Mouse (Mus musculus) urinary bladder, postnatal 4 days (tissue): ENCODE results near the gene Uhrf1bp1l.
"Not testable (repeated sequence)": the region's sequence is repeated elsewhere in the genome, so short reads cannot be mapped to it uniquely, and the experiment has no call there.

Source experiments
- DNase-seq, 2 experiments: peaks; one replicate each; pipeline ENCODE4 v3.0.0; 2021 to 2022; ENCODE audit warnings: low spot score in 2 of 2

Uhrf1bp1l gene

DNA sequence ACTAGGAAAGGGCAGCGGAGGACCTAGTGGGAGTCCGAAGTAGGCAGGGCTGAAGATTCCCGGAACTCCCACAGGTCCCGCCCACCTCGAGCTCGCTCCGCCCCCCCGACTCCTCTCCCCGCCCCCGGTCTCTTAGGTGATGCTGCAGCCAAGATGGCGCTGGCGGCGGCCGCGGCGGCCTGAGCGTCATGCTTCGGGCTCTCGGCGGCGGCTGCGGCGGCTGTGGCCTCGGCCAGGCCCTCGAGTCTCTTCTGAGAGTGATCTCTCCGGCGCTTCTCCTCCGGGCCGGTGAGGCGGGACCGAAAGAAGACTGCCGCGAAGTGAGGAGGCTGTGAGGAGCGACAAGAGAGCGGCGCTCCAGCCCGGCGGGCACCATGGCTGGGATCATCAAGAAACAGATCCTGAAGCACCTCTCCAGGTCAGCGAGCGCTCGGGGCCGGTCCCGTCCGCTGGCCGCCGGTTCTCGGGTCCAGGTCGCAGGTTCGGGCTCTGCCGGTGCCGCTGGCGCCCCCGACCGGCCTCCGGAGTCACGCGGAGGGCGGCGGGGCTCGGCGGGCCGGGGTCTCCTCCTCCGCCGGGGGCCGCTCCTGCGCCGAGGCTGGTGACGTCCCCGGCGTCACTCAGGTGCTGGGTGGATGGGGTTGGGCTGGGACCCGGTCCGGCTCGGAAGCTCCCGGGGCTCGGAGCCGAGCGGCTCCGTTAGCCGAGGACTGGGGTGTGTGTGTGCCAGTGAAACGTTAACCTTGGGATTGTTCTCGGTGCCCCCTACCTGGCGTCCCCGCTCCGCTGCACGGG, at the start of gene Uhrf1bp1l:
Uhrf1bp1l (plus strand) TSS at position 121 of the 795 bp plus-strand sequence.
- peak; percentile 86 to 96 for DNase-seq

GRCm38 (mm10) chr10:89695194-89695911, 49.4 kb upstream of the Uhrf1bp1l start:
- no peak for DNase-seq

GRCm38 (mm10) chr10:89696270-89696669, 48.5 kb upstream of the Uhrf1bp1l start:
- DNase-seq, result not testable (repeated sequence)

GRCm38 (mm10) chr10:89697956-89698355, 46.8 kb upstream of the Uhrf1bp1l start:
- DNase-seq, result no peak

DNA sequence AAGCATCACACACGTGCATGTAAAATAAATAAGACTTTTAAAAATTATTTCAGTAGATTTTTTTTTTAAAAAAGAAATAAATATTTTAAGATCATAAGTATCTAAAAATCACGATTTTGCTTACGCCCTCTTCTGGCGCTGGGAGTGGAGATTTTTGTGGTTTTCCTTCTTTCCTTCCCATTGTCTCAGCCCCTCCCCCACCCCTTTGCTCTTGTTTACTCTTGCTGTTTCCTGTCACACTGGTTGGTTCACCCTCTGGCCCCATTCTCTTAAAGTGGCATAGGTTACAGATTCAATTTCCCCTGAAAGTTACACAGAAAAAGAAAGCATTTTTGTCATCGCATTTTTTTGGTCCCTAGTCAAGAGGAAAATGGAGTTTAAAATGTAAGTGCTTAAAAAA, 41.7 kb upstream of the Uhrf1bp1l start:
- DNase-seq, result no peak

DNA sequence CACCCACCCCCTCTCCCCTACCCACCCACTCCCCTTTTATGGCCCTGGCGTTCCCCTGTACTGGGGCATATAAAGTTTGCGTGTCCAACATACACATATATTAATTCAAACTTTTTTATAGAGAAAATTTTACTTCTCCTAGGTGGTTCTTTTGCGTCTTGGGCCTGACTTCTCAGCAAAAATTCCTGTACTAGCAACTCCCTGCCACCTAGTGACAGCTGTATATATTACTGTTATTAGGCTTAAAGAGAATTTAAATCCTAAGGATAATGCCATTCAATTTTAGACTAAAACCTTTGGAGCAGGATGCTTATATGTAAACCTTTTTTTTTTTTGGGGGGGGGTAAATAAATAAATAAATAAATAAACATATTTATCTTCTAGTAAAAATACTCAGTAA, 37.4 kb upstream of the Uhrf1bp1l start:
- DNase-seq, result no peak

- DNase-seq, result no peak
Measured at GRCm38 (mm10) chr10:89708720-89709119, 36.1 kb upstream of the Uhrf1bp1l start.

DNA sequence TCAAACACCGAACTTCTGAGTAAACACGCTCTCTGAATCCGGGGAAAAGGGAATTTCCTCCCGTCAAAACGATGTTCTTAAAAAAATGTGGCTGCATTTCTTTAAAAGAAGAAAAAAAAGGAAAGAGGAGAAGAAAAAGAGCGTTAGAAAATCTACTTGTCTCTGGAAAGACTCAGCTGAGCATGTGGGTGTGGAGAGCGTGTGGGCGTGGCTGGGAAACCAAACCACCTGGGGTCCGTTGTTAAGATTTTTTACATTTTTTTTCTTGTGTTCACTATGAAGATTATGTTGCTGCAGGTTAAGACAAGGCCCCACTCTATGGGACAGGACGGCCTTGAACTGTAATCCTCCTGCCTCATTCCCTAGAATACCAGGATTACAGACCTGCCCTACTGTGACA, 29.9 kb upstream of the Uhrf1bp1l start:
- no peak for DNase-seq

GRCm38 (mm10) chr10:89720252-89720651, 24.5 kb upstream of the Uhrf1bp1l start:
- no peak for DNase-seq

GRCm38 (mm10) chr10:89720796-89721195, 24.0 kb upstream of the Uhrf1bp1l start:
- DNase-seq, result no peak

DNA sequence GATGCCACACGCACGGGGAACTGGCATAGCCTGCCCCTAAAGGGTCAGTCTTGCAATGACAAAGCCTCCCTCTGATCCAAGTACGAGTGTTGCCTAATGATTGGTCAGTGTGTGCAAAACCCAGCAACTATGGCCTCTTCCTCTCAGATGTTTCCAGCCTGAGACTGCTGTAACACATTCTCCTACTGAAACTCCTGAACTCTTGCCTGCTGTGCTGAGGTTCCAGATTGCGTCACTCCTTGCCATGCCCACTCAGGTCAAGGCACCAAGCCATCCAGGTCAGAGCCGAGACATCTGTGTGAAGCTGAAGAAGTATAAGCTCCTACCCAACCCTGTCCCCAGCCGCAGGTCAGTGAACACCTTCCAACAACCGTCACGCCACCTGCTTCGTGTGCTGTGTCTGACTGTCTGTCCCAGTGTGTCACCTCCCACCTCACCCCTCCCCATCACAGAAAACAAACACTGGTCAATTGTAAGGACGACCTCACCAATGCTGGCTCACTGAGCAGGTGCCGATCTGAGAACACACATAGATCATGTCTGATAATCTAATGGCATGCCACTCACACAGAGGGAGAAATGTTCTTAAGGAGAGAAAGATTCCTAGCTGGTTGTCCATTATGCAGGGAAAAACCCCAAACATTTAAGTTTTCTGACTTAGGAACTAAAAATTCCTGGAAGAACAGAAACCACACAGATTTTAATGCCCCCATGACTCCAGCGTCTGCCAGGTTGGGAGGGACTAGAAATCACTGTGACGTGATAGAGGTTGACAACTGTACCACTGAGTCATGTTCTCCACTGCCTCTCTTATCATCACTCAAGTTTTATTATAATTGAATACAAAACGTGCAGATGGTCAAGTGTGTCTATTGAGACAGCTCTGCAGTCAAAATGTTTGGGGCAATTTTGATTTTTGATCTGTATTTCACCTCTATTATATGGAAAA, 22.3 kb upstream of the Uhrf1bp1l start:
- no peak for DNase-seq

- DNase-seq, result no peak
Measured at GRCm38 (mm10) chr10:89730386-89730785, 14.4 kb upstream of the Uhrf1bp1l start.

- DNase-seq, result no peak
Measured at GRCm38 (mm10) chr10:89731341-89731740, 13.4 kb upstream of the Uhrf1bp1l start.

- peak; percentile 84 to 92 for DNase-seq
Measured at GRCm38 (mm10) chr10:89732001-89732794, 12.6 kb upstream of the Uhrf1bp1l start, which contains the start of gene Actr6. Actr6 (minus strand) TSS chr10:89732295.

- no peak for DNase-seq
Measured at GRCm38 (mm10) chr10:89737092-89737491, 7.7 kb upstream of the Uhrf1bp1l start.

DNA sequence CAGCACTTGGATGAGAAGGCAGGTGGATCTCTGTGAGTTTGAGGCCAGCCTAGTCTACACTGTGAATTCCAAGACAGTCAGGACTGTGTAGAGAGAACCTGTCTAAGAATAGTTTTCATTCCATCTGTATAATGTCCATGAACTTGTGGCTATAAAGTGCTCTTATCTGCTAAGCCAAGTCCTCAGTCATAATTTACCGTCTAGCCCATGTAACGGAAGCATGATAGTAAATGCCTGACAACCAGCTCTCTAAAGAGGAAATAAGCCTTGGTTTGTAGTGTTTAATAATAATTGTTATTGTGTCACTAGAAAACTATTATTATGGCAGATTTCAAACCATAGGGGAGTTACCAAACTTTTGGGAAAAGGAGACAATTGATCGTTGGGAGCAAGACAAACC, 6.9 kb upstream of the Uhrf1bp1l start:
- no peak for DNase-seq

GRCm38 (mm10) chr10:89738395-89738794, 6.4 kb upstream of the Uhrf1bp1l start:
- DNase-seq, result no peak

DNA sequence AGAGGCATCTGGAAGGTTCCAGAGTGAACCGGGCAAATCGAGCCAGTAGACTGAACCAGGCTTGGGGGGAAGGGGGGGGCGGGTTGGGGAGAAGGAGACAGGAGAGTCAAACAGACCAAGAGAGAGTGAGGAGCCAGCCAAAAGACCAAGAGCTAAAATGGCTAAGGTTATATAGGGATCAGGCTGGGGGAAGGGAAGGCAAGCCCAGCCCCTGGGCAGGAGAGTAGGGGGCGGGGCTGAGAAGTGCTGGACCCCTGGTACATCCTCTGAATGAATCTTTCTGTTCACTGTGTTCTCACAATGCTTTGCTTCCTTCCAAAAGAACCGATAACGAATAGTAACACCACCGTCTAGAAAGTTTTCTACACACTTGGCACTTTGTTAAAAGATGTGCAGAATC, 5.1 kb upstream of the Uhrf1bp1l start:
- DNase-seq, result no peak

- no peak for DNase-seq
Measured at GRCm38 (mm10) chr10:89740995-89741394, 3.8 kb upstream of the Uhrf1bp1l start.

DNA sequence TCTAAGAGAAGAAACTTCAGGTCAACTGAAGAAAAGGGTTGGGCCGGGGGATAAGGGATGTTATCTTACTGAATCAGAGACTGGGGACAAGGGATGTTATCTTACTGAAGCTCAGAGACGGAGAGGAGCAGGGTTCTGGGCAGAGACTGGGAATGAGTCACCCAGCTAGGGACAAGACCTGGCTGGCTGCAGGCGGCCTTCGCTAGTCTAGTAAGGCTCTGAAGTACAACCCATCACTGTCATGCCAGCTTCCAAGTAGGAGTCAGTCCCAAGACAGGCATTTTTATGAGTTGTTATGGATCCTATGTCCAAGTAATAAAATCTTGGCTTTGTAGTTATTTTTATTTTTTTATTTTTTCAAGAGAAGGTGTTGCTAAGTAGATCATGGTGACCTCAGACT, 1.5 kb upstream of the Uhrf1bp1l start:
- DNase-seq, result no peak

DNA sequence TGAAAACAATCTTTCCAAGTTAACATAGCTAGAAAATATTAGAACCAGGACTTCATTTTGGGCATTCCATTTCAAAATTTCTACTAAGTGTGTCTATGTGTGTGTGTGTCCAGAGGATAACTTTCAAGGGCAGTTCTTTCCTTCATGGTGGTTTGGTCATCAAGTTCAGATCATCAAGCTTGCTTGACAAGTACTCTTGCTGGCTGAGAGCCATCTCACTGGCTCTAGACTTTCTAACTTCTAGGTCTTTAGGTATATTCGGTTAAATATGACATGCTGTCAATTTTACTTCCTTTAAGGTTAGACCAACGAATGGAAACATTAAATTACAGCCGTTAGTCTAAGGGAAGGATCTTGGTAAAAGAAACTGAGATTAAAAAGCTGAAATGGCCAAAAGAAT, 450 bp upstream of the Uhrf1bp1l start:
- DNase-seq, result no peak
